Mouse (Mus musculus): ENCODE measurements around the gene 1700001O22Rik.

1700001O22Rik gene

DNA sequence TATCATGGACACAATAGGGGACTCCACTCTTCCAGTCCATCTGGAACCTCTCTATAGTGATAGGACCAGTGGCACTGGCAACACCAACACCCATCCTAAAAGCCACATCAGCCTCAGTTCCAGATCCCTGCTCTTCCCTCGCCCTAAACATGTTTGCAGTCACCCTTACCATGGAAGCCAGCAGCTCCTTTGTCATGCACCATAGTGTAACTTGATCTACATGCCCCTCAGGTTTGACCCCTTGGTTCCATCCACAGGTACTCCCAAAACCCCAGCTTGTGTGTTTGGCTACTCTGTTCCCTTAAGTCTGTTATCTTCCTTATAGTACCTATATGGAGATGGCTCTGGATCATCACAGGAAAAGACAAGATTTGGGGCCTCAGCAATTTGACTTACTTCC lies 12.9 kb upstream of the 1700001O22Rik start:
- no peak for DNase-seq (ENCODE audit: low spot score)

DNA sequence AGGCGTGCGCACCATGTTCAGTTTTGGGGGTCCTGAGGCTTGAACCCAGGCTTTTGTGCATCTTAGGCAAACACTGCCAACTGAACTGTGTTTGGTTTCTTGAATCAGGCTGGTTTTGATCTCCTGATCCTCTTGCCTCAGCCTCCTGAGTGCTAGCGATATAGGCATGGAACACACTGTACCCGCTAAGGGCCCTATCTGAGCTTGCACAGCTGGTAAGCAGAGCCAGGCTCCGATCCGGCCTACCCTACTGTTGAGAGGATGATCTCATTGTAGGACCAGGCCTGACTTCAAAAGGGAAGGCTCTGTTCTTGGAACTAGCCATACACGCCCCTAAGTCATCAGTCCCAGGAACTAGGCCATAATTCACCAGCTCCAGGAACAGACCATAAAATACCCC lies 7.1 kb upstream of the 1700001O22Rik start:
- DNase-seq (ENCODE audit: low spot score), result no peak

DNA sequence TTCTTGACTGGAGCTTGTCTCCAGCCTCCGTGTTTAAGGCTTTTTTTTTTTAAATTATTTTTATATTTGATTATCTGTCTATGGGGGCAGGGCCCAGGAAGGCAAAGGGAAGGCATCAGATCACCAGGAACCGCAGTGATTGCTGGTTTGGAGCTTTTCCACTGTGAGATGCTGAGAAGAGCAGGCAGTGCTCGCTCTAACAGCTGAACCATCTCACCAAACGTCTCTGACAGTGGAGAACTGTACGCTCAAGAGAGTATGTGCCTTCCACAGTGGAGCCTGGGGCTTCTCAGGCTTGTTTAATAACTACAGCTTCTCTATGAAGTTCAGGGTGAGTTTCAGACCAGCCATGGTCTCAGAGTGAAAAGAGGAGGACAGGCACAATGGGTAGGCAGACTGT lies 6.0 kb upstream of the 1700001O22Rik start:
- DNase-seq (ENCODE audit: low spot score), result no peak

DNA sequence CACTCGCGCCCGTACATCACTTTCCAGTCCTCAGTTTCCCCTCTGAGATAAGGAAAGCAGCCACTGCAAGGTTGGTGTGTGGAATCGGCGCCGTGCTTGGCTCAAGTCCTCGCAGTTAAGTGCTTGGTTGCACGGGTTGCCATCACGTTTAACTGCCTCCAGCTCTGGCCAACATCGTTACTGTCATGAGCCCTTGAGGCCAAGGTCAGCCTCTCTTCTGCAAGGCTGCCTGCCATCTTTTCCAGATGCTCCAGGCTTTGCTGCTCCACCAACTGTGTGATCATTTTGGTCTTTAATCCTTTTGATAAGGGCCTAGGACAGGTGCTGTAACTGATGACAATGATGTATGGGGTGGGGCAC lies 4.8 kb upstream of the 1700001O22Rik start:
- no peak for DNase-seq (ENCODE audit: low spot score)

DNA sequence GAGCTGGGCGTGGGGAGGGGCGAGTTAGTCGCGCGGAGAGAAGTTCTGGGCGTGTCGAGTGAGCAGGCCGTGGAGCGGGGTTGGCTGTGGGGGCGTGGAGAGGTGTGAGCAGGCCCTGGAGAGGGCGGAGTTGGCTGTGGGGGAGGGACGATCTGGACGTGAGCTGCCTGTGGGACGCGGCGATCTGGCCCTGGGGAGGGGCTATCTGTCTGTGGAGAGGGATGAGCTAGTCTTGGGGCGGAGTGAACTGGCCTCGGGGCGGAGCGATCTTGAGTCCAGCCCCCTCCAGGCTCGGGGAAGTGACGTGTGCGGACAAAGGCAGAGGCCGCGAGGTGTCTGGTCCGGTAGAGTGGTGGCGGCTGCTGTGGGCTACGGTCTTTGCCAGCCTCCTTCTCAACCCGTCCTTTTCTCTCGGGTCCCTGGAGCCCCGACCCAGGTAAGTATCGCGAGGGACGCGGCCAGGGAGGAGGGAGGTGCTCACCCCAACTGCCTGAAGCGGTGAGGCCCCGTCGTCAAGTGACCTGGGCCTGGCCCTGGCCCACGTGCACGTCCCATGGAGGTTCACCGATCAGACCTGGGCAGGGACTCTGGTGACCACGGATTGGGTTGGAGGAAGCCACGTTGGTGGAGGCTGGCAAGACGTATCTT lies 4.3 kb upstream of the 1700001O22Rik start, which contains the start of gene Ntmt1:
TSS of gene Ntmt1 (plus strand) at position 179 of the 648 bp plus-strand sequence.
- peak; percentile 100 for DNase-seq (ENCODE audit: low spot score)

DNA sequence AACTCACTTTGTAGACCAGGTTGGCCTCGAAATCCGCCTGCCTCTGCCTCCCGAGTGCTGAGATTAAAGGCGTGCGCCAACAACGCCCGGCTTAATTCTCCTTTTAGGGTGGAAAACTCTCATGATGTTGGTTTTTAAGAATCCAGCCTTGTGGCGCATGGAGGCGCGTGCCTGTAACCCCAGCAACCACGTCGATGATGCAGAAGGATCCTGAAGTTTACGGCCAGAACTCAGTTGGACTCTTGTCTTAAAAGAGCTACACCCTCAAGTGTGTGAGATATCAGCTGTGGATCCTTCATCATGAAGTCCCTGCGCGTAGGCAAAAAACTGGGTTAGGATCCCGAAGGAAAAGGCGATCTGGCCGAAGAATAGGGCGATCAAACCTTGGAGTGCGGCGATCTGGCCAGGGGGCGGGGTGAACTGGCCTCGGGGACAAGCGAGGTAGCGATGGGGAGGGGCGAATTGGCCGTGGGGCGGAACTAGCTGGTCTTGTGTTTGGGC lies 3.7 kb upstream of the 1700001O22Rik start:
- DNase-seq (ENCODE audit: low spot score), result no peak

DNA sequence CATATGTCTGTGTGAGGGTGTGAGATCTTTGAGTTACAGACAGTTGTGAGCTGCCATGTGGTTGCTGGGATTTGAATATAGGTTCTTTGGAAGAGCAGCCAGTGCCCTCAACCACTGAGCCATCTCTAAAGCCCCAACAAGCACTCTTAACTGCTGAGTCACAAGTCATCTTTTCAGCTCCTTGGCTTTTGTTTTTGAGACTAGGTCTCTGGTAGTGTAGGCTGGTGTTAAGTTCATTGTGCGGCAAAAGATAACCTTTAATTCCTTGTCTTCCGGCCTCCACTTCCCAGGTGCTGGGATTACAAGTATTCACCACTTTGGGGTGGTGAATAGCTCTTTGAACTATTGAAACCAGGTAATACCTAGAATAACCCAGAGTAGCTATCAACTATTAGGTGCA lies 2.5 kb upstream of the 1700001O22Rik start:
- DNase-seq (ENCODE audit: low spot score), result no peak

DNA sequence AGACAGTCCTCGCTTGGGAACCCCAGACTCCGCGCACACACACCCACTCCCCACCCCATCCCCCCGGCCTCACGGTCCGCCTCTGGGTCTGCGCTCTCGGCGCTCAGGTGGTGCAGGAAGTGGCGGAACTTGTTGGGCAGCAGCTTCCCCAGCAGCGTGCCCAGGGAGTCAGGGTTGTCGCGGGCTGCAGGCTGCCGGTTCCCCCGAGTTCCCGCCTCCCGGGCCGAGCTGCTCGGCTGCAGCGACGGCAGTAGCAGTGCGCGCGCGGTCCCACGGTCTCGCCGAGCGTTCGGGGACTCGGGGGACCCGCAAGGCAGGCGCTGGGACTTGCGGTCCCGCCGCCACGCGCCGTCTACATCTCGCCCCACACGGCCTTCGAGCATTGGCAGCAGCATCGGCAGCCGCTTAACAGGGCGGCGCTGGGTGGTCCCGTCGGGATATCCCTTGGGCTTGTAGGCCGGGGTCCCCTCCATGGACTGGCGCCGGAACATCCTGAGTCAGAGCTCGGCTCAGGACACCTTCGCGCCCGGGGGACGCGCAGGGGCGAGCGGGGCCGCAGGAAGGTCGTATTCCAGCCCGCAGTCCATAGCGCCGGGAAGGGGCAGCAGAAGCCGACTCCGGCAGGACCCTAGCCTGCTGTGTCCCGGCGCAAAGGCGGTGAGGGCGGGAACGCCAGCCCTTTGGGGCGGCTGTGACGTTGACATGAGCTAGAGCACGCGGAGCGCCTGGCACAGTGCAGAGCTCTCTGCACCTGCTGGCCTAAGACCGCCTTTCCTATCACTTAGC lies 2.2 kb downstream of the 1700001O22Rik start:
- no peak for DNase-seq (ENCODE audit: low spot score)

DNA sequence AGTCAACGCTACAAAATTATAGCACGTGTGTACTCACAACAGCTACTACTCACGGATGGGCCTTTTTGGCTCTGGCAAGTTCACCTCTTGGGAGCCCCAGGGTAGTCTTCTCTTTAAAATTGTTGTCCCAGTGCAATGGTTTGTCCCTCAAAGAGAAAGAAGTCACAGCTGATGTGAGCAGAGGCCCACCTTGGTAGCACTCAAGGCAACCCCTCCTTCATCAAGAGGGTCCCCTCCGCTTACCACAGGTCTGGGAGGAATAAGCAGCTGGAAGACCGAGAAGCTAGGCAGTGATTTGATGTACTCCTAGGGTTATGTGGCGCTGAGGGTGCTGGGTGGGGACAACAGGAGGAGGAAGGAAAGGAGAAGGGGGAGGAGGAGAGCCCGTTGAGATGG lies 2.8 kb downstream of the 1700001O22Rik start:
- DNase-seq (ENCODE audit: low spot score), result no peak

DNA sequence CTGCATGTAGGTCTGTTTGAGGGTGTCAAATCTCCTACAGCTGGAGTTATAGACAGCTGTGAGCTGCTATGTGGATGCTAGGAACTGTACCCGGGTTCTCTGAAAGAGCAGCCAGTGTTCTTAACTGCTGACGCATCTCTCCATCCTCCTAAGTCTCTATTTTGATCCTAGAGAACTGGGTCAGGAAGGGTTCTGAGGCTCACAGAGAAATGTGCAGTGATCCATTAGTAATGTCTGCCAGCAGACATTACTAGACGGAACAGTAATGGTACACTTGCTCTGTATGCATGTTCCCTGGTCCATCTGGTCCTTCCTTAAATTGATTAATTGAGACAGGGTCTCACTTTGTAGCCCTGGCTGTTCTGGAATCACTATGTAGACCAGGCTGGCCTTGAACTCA lies 4.0 kb downstream of the 1700001O22Rik start:
- DNase-seq (ENCODE audit: low spot score), result no peak

DNA sequence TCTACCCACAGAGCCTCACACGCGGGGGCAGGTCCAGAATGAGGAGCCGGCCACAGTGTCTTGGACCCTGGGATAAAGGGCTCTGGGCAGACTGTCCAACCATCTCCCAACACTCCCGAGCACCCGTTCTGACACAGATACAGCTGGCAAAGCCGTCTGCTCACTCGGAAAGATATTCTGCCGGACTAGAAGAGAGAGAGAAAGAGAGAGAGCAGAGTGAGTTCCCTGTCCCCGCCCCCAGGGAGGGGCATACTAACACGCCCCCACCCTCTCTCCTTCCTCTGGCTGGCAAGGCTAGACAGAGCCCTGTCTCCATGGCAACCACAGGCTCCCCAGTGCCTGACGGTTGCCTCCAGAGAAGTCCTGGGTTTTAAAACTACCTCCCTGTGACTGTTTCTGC lies 7.1 kb downstream of the 1700001O22Rik start:
- DNase-seq (ENCODE audit: low spot score), result peak; percentile 83

DNA sequence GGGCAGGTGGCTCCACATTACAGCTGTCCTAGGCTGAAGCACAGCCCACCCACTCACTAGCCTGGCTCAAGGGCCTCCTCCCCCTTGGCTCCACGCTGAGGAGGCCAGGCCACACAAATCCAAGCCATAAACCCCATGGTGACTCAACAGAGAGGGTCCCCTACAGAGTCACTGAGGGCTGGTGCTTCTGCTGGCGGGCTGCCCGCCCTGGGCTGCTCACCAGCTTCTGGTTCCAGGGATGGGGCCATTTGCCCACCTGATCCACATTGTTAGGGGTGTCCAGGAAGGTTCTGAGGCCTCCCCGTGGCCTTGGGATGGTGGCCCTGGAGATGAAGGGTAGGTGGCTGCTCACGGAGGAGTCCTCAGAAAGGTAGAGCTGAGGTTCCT lies 7.6 kb downstream of the 1700001O22Rik start:
- no peak for DNase-seq (ENCODE audit: low spot score)

DNA sequence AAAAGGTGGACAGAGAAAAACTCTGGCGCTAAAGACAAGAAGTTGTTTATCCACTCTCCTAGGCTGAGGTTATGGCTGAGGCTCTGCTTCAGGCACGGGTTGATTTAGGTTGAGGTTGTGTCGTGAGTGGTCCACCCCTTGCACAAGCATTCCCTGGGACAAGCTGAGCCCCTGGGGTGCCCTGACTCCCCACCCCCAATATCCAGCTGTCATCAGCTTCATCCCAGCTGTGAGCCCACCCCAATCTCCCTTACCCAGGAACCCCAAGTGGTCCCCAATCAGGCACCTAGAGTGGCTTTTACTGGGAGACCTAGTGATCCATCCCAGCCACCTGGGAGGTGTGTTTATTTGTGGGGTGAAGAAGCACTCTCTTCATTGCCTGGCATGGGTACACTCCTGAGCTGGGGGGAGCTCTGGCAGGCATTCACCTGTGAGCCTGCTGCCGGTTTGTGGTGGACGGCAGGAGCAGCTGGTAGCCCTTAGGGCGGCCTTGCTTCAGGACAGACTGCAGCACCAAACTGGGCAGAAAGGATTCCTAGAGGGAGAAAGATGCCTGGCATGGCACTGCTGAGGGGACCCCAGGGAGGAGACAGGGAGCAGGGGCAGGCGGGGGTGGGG lies 8.1 kb downstream of the 1700001O22Rik start:
- DNase-seq (ENCODE audit: low spot score), result no peak

DNA sequence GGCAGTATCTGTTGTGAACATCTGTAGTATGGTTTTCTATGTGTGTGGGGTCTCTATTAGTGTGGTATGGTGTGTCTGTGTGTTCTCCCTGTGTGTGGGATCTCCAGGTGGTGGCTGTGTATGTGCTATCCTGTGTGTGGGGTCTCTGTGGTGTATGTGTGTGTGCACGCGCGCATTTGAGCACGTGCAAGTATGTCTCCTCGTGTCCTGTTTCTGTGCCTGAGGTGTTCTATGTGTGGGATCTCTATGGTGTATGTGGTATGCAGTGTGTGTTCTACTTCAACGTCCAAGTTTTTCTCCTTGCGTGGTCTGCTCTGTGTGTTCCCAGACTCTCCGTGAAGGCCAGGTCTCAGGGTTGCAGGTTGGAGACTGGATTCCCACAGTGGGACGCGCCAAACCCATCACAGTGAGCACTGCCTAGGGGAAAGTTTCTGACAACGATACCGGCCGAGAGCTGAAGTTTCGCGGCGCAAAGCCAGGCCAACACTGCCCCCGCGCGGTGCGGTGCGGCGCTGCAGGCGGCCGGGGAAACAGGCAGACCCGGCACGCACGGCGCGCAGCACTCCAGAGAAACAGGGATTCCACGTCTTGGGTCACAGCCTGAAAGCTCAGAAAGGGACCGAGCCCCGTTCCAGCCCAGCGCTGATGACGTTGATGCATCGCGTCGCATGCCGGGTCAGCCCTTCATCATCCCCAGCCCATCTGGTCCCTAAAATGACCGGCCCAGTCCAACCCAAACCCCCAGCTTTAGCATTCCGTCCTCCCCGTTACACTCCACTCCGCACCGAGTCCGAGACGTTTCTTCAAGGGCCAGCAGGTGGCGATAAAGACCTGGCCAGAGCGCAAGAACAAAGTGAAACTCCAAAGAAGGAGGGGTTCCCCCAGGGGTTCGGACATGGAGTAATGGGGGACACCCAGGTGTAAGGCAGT lies 9.0 kb downstream of the 1700001O22Rik start:
- peak; percentile 98 for DNase-seq (ENCODE audit: low spot score)

DNA sequence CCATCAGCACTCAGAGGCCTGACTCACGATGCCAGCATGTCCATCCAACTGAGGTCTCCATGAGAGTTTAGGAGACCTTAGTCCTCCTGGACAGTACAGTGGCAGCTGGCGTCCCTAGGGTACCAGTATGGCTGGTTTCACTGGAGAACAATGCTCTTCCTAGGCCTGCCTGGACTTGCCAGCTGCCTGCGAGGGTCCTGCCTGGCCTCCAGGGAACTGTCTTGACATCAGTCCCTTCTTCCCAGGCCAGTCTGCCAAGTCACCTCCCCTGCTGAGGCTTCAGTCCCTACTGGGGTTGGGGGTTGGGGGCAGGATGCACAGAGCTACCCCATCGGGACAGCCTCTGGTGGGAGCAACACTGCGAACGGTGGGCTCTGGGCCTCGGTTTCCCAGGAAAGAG lies 11.4 kb downstream of the 1700001O22Rik start:
- DNase-seq (ENCODE audit: low spot score), result no peak

DNA sequence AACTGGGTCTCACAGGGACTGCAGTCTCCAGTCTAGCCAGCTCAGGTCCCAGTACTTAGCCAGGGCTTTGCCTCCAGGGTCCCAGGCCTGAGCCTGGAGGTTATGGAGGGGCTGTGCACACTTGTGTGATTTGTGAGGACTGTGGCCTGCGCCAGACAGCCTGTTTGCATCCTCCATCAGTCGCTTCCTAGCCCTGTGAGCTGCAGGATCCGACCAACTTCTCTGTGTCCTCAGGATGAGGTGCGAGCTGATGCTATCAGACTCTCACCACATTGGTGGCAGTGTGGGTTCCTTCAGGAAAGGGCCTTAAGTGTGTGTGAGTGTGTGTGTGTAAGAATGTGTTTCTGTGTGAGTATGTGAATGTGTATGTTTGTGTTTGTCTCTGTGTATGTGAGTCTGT lies 16.0 kb downstream of the 1700001O22Rik start:
- no peak for DNase-seq (ENCODE audit: low spot score)

DNA sequence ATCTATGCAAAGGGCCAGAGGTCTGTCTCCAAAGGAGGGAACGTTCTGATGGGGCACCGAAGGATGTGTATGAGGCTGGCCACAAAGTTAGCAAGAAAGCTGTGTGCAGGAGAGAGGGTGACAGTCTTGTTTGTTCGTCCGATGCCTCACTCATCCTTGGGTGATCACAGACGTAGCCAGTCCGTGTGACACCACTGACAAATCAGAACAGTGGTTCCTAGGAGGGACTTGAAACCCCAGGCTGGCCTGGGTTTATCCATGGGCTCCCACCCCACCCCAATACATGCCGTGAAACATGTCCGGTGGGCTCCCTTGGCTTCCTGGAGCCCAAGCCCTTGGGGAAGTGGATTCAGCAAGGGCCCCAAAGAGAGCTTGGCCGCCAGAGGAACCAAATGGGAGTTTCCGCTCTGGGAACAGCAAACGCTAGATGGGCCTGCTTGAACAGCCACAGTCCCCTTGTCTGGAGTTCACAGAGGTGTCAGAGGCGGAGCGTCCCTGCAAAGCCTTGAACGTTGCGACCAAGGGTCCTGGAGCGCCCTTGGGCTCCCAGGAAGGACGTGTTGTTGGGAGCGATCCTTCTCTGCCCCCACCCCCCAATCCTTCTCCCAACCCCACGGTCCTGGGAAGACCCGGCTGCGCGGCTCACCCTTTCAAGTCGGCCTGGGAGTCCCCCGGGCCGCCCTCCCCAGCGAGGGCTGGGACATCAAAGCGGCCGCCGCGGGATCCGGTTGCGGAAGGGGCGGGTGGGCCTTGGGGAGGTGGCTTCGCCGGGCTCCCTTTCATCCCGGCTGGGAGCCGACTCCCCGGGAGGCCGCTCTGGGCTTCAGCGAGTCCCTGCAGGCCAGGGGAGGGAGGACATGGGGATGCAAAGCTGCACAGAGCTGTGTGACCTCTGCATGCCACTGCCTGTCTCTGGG lies 19.1 kb downstream of the 1700001O22Rik start:
- DNase-seq (ENCODE audit: low spot score), result peak; percentile 77

DNA sequence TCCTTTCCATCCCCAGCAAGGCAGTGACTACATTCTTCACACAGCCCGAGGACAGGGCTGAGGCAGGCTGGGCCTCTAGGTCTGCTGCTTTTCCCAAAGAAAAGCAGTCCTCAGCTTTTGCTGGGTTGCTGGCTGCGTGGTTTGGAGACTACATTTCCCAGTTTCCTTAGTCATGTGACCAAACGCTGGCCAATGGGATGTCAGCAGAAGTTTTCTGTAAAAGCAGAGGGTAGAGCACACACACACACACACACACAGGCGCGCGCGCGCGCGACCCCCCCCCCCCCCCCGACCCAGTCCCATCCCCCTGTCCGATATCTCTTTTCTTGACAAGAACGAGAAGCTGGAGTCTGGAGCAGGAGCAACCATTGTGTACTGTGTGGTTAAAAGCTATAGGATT lies 20.1 kb downstream of the 1700001O22Rik start:
- peak; percentile 76 for DNase-seq (ENCODE audit: low spot score)

DNA sequence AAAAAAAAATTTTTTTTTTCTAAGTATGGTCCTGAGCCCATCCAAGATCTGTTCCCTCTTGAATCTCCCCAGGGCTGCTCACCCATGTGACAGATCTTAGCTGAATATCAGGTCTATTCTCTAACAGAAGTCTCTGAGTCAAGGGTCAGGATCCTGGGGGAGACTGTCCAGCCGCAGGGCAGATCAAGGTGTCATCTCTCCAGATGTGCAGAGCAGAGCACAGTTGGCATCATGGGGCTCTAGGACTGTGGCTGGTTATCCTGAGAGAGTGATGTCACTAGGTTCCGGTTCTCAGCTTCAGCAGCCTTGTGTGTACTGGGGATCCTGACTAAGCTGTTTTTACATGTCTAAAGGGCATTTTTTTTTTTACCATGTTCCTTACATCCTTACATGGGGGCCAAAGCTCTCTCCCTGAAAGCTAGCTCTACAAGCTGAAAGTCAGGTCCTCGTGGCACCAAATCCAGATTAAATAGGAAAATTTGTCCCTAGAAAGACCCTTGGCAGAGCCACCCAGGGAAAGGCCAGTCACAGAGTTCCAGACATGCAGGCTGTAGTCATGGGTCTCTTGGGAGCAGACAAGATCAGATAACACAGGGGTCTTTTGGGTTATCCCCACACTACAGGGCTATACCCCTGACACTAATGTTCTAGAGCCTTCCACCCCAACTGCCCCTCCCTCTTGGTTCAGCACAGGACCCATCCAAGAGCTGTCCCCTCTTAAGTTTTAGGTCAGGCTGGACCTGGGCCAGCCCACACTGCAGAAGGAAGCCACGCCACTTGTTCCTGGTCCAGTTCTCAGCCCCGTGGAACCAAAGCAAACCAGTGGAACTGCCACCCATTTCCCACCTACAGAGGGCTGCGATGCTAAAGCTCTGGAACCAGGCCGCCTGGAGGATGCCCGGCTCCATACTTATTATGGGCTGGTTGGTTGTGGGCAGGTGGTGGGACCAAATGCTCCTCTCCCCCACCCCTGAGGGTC lies 20.9 kb downstream of the 1700001O22Rik start:
- DNase-seq (ENCODE audit: low spot score), result no peak

DNA sequence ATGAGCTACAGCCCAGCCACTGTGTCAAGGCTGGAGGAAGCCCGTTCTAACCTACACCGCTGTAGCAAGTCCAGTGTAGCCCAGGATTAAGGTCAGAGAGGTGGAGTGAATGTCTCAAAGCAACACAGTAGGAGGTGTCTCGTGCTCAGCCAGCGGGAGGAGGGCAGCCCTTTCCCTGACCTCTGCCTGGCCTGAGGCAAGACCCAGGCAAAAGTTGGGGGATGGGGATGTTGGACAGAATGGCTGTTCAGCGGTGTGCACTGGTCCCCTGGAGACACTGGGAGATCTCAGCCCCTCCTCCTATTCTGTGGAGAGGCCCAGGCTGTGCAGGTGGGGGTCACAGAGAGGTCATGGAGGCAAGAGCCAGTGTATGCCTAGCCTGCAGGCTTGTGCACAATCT lies 24.2 kb downstream of the 1700001O22Rik start:
- no peak for DNase-seq (ENCODE audit: low spot score)

Measured in testis, postnatal 10 days (tissue).